Mouse (Mus musculus): ENCODE results near the gene Prkcz. TPM values are rescaled to one million over a fixed set of nuclear protein-coding genes. Genes with fewer than 3 reads are reported as not detected.

The Prkcz gene
- polyA plus RNA-seq, 1 experiment from 2014 or later = 32.8 TPM

GRCm38 (mm10) chr4:155323081-155323795 lies 37.9 kb downstream of the Prkcz start:
- Histone ChIP-seq H3K4me1 (ENCODE audit: control insufficient read depth, insufficient read depth, low read length) (0 out of 2 replicates have a peak, but pooled peaks cover 5% of the 10 kb centered on the region), H3K27me3 (replicated peaks; ENCODE audit: control insufficient read depth, insufficient read depth, low read length) (no peaks in the 10 kb centered on the region), H3K9me3 (ENCODE audit: control insufficient read depth, low read length) (no peaks in the 10 kb centered on the region), H3K36me3 (ENCODE audit: control insufficient read depth, insufficient read depth, low read length) (no peaks in the 10 kb centered on the region), H3K4me2 (ENCODE audit: low read depth, low read length) (no peak overlapping the region), H3K9ac (ENCODE audit: low read depth, low read length) (no peak overlapping the region), H3K4me3 (ENCODE audit: low read length) (no peak overlapping the region), H3K27ac (ENCODE audit: low read length) (no peak overlapping the region)
- WGBS = 54% methylated on average over 3 of the region's 3 CpGs
- no peak for ATAC-seq

GRCm38 (mm10) chr4:155320281-155321244 lies 40.6 kb downstream of the Prkcz start:
- H3K4me1 ChIP-seq (ENCODE audit: control insufficient read depth, insufficient read depth, low read length) = 0 out of 2 replicates have a peak, but pooled peaks cover 5% of the 10 kb centered on the region
- no peak overlapping the region for H3K4me2 ChIP-seq (ENCODE audit: low read depth, low read length)
- H3K27me3 ChIP-seq (replicated peaks; ENCODE audit: control insufficient read depth, insufficient read depth, low read length) = no peaks in the 10 kb centered on the region
- H3K9me3 ChIP-seq (ENCODE audit: control insufficient read depth, low read length) = no peaks in the 10 kb centered on the region
- no peaks in the 10 kb centered on the region for H3K36me3 ChIP-seq (ENCODE audit: control insufficient read depth, insufficient read depth, low read length)
- no peak overlapping the region for H3K4me3 ChIP-seq (ENCODE audit: low read length)
- WGBS = 56% methylated on average over 15 of the region's 15 CpGs
- H3K9ac ChIP-seq (ENCODE audit: low read depth, low read length) = no peak overlapping the region
- ATAC-seq = no peak; the same call in 1 of the 2 replicates
- no peak overlapping the region for H3K27ac ChIP-seq (ENCODE audit: low read length)

GRCm38 (mm10) chr4:155318266-155318665 lies 42.9 kb downstream of the Prkcz start:
- H3K27me3 ChIP-seq (replicated peaks; ENCODE audit: control insufficient read depth, insufficient read depth, low read length) = no peaks in the 10 kb centered on the region
- no peaks in the 10 kb centered on the region for H3K36me3 ChIP-seq (ENCODE audit: control insufficient read depth, insufficient read depth, low read length)
- no peaks in the 10 kb centered on the region for H3K9me3 ChIP-seq (ENCODE audit: control insufficient read depth, low read length)
- no peak overlapping the region for H3K4me3 ChIP-seq (ENCODE audit: low read length)
- H3K4me2 ChIP-seq (ENCODE audit: low read depth, low read length) = no peak overlapping the region
- WGBS = 36% methylated on average over 2 of the region's 2 CpGs
- H3K4me1 ChIP-seq (ENCODE audit: control insufficient read depth, insufficient read depth, low read length) = 0 out of 2 replicates have a peak, but pooled peaks cover 5% of the 10 kb centered on the region
- no peak overlapping the region for H3K27ac ChIP-seq (ENCODE audit: low read length)
- peak; percentile 76 for ATAC-seq
- H3K9ac ChIP-seq (ENCODE audit: low read depth, low read length) = no peak overlapping the region

GRCm38 (mm10) chr4:155315031-155315430 lies 46.1 kb downstream of the Prkcz start:
- no peaks in the 10 kb centered on the region for H3K9me3 ChIP-seq (ENCODE audit: control insufficient read depth, low read length)
- 0 out of 2 replicates have a peak, but pooled peaks cover 3% of the 10 kb centered on the region for H3K4me1 ChIP-seq (ENCODE audit: control insufficient read depth, insufficient read depth, low read length)
- no peak overlapping the region for H3K4me2 ChIP-seq (ENCODE audit: low read depth, low read length)
- 87% methylated on average over 3 of the region's 3 CpGs for WGBS
- no peak overlapping the region for H3K27ac ChIP-seq (ENCODE audit: low read length)
- H3K36me3 ChIP-seq (ENCODE audit: control insufficient read depth, insufficient read depth, low read length) = no peaks in the 10 kb centered on the region
- H3K27me3 ChIP-seq (replicated peaks; ENCODE audit: control insufficient read depth, insufficient read depth, low read length) = no peaks in the 10 kb centered on the region
- ATAC-seq = no peak
- no peak overlapping the region for H3K9ac ChIP-seq (ENCODE audit: low read depth, low read length)
- no peak overlapping the region for H3K4me3 ChIP-seq (ENCODE audit: low read length)

GRCm38 (mm10) chr4:155308679-155309078 lies 52.5 kb downstream of the Prkcz start:
- Histone ChIP-seq H3K4me3 (ENCODE audit: low read length) (no peak overlapping the region), H3K27me3 (replicated peaks; ENCODE audit: control insufficient read depth, insufficient read depth, low read length) (no peaks in the 10 kb centered on the region), H3K9me3 (ENCODE audit: control insufficient read depth, low read length) (no peaks in the 10 kb centered on the region), H3K4me2 (ENCODE audit: low read depth, low read length) (no peak overlapping the region), H3K27ac (ENCODE audit: low read length) (no peak overlapping the region), H3K4me1 (ENCODE audit: control insufficient read depth, insufficient read depth, low read length) (peaks cover 22% of the 10 kb centered on the region; the same call in 1 of the 2 replicates), H3K36me3 (ENCODE audit: control insufficient read depth, insufficient read depth, low read length) (no peaks in the 10 kb centered on the region), H3K9ac (ENCODE audit: low read depth, low read length) (peak overlapping the region; percentile 44)
- no peak for ATAC-seq
- WGBS = 89% methylated on average over 12 of the region's 12 CpGs

GRCm38 (mm10) chr4:155308068-155308467 lies 53.1 kb downstream of the Prkcz start:
- peak overlapping the region; percentile 49 for H3K27ac ChIP-seq (ENCODE audit: low read length)
- WGBS = 0% methylated on average over 11 of the region's 11 CpGs
- peak overlapping the region; percentile 66 for H3K9ac ChIP-seq (ENCODE audit: low read depth, low read length)

GRCm38 (mm10) chr4:155307591-155307990 lies 53.6 kb downstream of the Prkcz start:
- H3K9me3 ChIP-seq (ENCODE audit: control insufficient read depth, low read length) = no peaks in the 10 kb centered on the region
- peak overlapping the region; percentile 45 for H3K4me2 ChIP-seq (ENCODE audit: low read depth, low read length)
- peak overlapping the region; percentile 66 for H3K9ac ChIP-seq (ENCODE audit: low read depth, low read length)
- H3K4me1 ChIP-seq (ENCODE audit: control insufficient read depth, insufficient read depth, low read length) = peaks cover 22% of the 10 kb centered on the region; the same call in 1 of the 2 replicates
- peak overlapping the region; percentile 49 for H3K27ac ChIP-seq (ENCODE audit: low read length)
- peak; percentile 19; the same call in 1 of the 2 replicates for ATAC-seq
- H3K27me3 ChIP-seq (replicated peaks; ENCODE audit: control insufficient read depth, insufficient read depth, low read length) = no peaks in the 10 kb centered on the region
- no peaks in the 10 kb centered on the region for H3K36me3 ChIP-seq (ENCODE audit: control insufficient read depth, insufficient read depth, low read length)
- 78% methylated on average over 5 of the region's 5 CpGs for WGBS
- 0 out of 2 replicates have a peak overlapping the region, but pooled peaks have one; percentile 21 for H3K4me3 ChIP-seq (ENCODE audit: low read length)

More at GRCm38 (mm10) chr4:155308068-155308467, 53.1 kb downstream of the Prkcz start:
- Histone ChIP-seq H3K4me3 (ENCODE audit: low read length) (peak overlapping the region; percentile 21), H3K4me2 (ENCODE audit: low read depth, low read length) (peak overlapping the region; percentile 45), H3K27me3 (replicated peaks; ENCODE audit: control insufficient read depth, insufficient read depth, low read length) (no peaks in the 10 kb centered on the region), H3K4me1 (ENCODE audit: control insufficient read depth, insufficient read depth, low read length) (peaks cover 22% of the 10 kb centered on the region; the same call in 1 of the 2 replicates), H3K36me3 (ENCODE audit: control insufficient read depth, insufficient read depth, low read length) (no peaks in the 10 kb centered on the region), H3K9me3 (ENCODE audit: control insufficient read depth, low read length) (no peaks in the 10 kb centered on the region)
- peak; percentile 86 for ATAC-seq

- ATAC-seq = no peak
- Histone ChIP-seq H3K9ac (ENCODE audit: low read depth, low read length) (no peak overlapping the region), H3K4me1 (ENCODE audit: control insufficient read depth, insufficient read depth, low read length) (peaks cover 26% of the 10 kb centered on the region), H3K4me3 (ENCODE audit: low read length) (no peak overlapping the region), H3K9me3 (ENCODE audit: control insufficient read depth, low read length) (no peaks in the 10 kb centered on the region), H3K4me2 (ENCODE audit: low read depth, low read length) (no peak overlapping the region), H3K27me3 (replicated peaks; ENCODE audit: control insufficient read depth, insufficient read depth, low read length) (no peaks in the 10 kb centered on the region), H3K27ac (ENCODE audit: low read length) (no peak overlapping the region), H3K36me3 (ENCODE audit: control insufficient read depth, insufficient read depth, low read length) (no peaks in the 10 kb centered on the region)
- WGBS = 54% methylated on average over 24 of the region's 24 CpGs
These were observed 54.6 kb downstream of the Prkcz start for GRCm38 (mm10) chr4:155306356-155307242.

Data from intestine, embryonic 16.5 days (tissue).